Mouse (Mus musculus) hindbrain, embryonic 16.5 days (tissue): Measurements from ENCODE around the gene I830077J02Rik. TPM values are rescaled to one million over a fixed set of nuclear protein-coding genes. Genes with fewer than 3 reads are reported as not detected.
A peak's percentile ranks its signal among the peaks of the same experiment; 100 is the strongest.

Source experiments
- ATAC-seq: fragments of 200-750 bp; cut with Nextera tagmentation; 2 replicates; pipeline ENCODE4 v1.8.0; 2017; ENCODE audit warnings: moderate TSS enrichment, moderate library complexity
- H3K27ac ChIP-seq: fragments of 300-500 bp; sonication (generic); 2 replicates; pipeline ENCODE4 v1.5.1; 2014; ENCODE audit warnings: low read depth, mild to moderate bottlenecking, control low read depth, low read length, moderate library complexity
- H3K27me3 ChIP-seq: fragments of 300-500 bp; sonication (generic); replicated peaks from 2 replicates; pipeline ENCODE4 v1.6.1; 2014; ENCODE audit warnings: low read length; ENCODE audit not compliant: control insufficient read depth, insufficient read depth
- H3K36me3 ChIP-seq: fragments of 300-500 bp; sonication (generic); 2 replicates; pipeline ENCODE4 v1.6.1; 2014; ENCODE audit warnings: mild to moderate bottlenecking, low read length, moderate library complexity, mixed read lengths; ENCODE audit not compliant: control insufficient read depth, insufficient read depth
- H3K4me1 ChIP-seq: fragments of 300-500 bp; sonication (generic); 2 replicates; pipeline ENCODE4 v1.6.1; 2014; ENCODE audit warnings: low read depth, low read length; ENCODE audit not compliant: control insufficient read depth, insufficient read depth
- H3K4me2 ChIP-seq: fragments of 300-500 bp; sonication (generic); 2 replicates; pipeline ENCODE4 v1.6.1; 2014; ENCODE audit warnings: mild to moderate bottlenecking, low read length, control low read depth, moderate library complexity
- H3K4me3 ChIP-seq: fragments of 300-500 bp; sonication (generic); 2 replicates; pipeline ENCODE4 v1.5.1; 2014; ENCODE audit warnings: mild to moderate bottlenecking, low read length, control low read depth, moderate library complexity
- H3K9ac ChIP-seq: fragments of 300-500 bp; sonication (generic); 2 replicates; pipeline ENCODE4 v1.6.1; 2014; ENCODE audit warnings: low read depth, mild to moderate bottlenecking, control low read depth, low read length, moderate library complexity
- H3K9me3 ChIP-seq: fragments of 300-500 bp; sonication (generic); 2 replicates; pipeline ENCODE4 v1.6.1; 2014; ENCODE audit warnings: mild to moderate bottlenecking, low read length, moderate library complexity; ENCODE audit not compliant: control insufficient read depth
- WGBS: fragments of 180-500 bp; shearing (Covaris S2); extraction: QIAGEN DNeasy Blood & Tissue Kit; methylation state at CpG from one replicate; pipeline ENCODE4 v1.1.7; 2014; 5-methylcytosine and 5-hydroxymethylcytosine counted together
- polyA plus RNA-seq: library from polyadenylated mRNA; unstranded; fragments of >200 nt; fragmentation: Nextera tagmentation; extraction: Ambion mirVana; gene quantifications from 2 replicates; pipeline ENCODE4 v1.2.1, GENCODE M21; 2015

I830077J02Rik gene
- polyA plus RNA-seq: 0.19 and 0.40 TPM in 2 replicates

DNA sequence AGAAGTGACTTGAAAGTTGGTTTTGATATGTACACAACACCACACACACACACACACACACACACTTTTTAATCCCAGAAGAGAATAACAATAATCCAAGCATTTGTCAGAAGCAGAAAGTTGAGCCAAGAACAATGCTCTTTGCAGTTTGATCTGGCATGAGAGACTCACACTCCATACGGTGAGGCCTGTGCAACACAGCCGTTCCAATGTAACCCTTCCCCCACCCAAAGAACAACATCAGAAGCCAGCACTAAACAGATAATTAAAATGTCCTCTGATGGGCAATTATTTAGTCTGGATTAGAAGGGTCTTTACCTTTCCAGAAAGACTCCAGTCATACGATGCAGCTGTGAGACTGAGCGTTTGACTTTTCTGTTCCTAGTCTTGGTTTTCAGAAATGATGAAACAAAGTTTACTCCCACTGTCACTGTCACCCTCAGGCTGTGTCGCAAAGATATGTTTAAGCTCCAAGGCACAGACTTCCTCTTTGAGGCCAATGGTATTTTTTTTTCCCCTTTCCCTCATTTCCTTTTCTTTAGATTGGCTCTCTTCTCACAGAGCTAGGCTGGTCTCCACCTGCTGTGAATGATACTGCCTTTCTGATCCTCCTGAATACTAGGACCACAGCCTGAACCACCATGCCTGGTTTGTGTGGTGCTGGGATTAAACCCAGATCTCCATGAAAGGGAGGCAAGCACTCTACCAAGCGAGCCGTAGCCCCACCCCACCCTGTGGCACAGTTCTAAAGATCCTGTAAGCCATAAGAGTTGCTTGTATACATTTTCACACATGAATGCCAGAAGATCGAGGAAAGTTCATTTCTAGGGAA is at the start of gene I830077J02Rik:
TSS of gene I830077J02Rik (minus strand) at position 425 of the 832 bp plus-strand sequence.
- 88% methylated on average over 8 of the region's 8 CpGs for WGBS
- no peak for ATAC-seq
- Histone ChIP-seq H3K9me3 (no peaks in the 10 kb centered on the region), H3K9ac (no peak within 1 kb of the TSS), H3K36me3 (no peaks in the 10 kb centered on the region), H3K27me3 (no peaks in the 10 kb centered on the region), H3K4me2 (no peak within 1 kb of the TSS), H3K27ac (no peak within 1 kb of the TSS), H3K4me1 (no peaks in the 10 kb centered on the region), H3K4me3 (no peak within 1 kb of the TSS)

DNA sequence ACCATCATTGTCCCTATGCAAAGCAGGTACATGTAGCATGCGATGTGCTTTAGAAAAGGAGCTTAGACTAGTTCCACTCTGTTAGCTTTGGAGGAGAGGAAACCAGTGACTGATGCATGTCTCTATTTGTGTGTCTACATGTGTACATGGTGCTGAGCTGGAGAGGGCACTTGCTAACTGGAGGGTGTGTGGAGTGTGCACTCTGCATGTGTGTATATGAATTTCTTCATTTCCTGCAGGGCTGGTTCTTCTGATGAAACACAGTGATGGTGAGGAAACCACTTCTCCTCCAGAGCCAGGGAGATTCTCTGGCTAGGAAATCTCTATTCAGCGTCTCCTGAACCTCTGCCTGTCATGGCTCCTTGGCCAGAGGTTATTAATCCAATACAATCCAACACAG is 41.7 kb upstream of the I830077J02Rik start:
- no peak overlapping the region for H3K4me3 ChIP-seq
- 0 out of 2 replicates have a peak, but pooled peaks cover 5% of the 10 kb centered on the region for H3K36me3 ChIP-seq
- H3K27ac ChIP-seq: no peak overlapping the region
- no peaks in the 10 kb centered on the region for H3K4me1 ChIP-seq
- H3K9ac ChIP-seq: no peak overlapping the region
- H3K9me3 ChIP-seq: no peaks in the 10 kb centered on the region
- ATAC-seq: no peak
- no peak overlapping the region for H3K4me2 ChIP-seq
- WGBS: 88% methylated on average over 2 of the region's 2 CpGs
- no peaks in the 10 kb centered on the region for H3K27me3 ChIP-seq

DNA sequence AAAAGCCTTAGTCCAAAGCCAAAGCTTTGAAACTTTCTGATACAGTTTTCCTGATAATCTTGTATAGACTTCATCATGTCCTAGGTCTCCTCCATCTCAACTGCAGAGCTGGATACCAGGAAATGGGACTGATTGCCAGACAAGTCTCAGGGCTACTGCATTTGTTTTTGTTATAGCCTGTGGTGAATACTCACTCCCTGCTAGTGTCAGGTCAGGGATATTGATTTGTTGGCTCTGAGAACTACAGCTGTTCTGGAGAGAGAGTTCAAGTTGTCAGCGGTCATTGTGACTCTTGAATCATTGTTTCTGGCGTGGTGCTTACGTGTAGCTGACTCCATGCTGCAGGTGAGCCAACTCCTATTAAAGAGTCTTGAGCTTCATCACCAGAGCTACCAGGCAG is 40.9 kb upstream of the I830077J02Rik start, which contains the start of gene Ovgp1:
TSS of gene Ovgp1 (plus strand) at position 301 of the 400 bp plus-strand sequence.
- Histone ChIP-seq H3K27me3 (no peaks in the 10 kb centered on the region), H3K4me2 (no peak within 1 kb of the TSS), H3K27ac (no peak within 1 kb of the TSS), H3K4me1 (no peaks in the 10 kb centered on the region), H3K4me3 (no peak within 1 kb of the TSS), H3K36me3 (peaks cover 12% of the 10 kb centered on the region; the same call in 1 of the 2 replicates), H3K9ac (no peak within 1 kb of the TSS), H3K9me3 (no peaks in the 10 kb centered on the region)
- no peak for ATAC-seq
- WGBS: 84% methylated on average over 3 of the region's 3 CpGs

- no peak overlapping the region for H3K9ac ChIP-seq
- no peaks in the 10 kb centered on the region for H3K27me3 ChIP-seq
- H3K4me1 ChIP-seq: no peaks in the 10 kb centered on the region
- H3K36me3 ChIP-seq: peaks cover 25% of the 10 kb centered on the region
- H3K9me3 ChIP-seq: no peaks in the 10 kb centered on the region
- peak; percentile 46 for ATAC-seq
- H3K4me2 ChIP-seq: no peak overlapping the region
- H3K27ac ChIP-seq: no peak overlapping the region
- H3K4me3 ChIP-seq: no peak overlapping the region
- 81% methylated on average over 5 of the region's 5 CpGs for WGBS
Observed at GRCm38 (mm10) chr3:105971831-105972446, 39.5 kb upstream of the I830077J02Rik start.

GRCm38 (mm10) chr3:105960700-105961099 is 28.2 kb upstream of the I830077J02Rik start:
- 94% methylated on average over 2 of the region's 2 CpGs for WGBS
- peaks cover 35% of the 10 kb centered on the region for H3K36me3 ChIP-seq
- H3K27ac ChIP-seq: no peak overlapping the region
- H3K4me2 ChIP-seq: peak overlapping the region; percentile 93
- no peaks in the 10 kb centered on the region for H3K9me3 ChIP-seq
- no peak for ATAC-seq
- H3K4me1 ChIP-seq: peaks cover 26% of the 10 kb centered on the region
- H3K9ac ChIP-seq: no peak overlapping the region
- H3K4me3 ChIP-seq: no peak overlapping the region
- H3K27me3 ChIP-seq: no peaks in the 10 kb centered on the region

DNA sequence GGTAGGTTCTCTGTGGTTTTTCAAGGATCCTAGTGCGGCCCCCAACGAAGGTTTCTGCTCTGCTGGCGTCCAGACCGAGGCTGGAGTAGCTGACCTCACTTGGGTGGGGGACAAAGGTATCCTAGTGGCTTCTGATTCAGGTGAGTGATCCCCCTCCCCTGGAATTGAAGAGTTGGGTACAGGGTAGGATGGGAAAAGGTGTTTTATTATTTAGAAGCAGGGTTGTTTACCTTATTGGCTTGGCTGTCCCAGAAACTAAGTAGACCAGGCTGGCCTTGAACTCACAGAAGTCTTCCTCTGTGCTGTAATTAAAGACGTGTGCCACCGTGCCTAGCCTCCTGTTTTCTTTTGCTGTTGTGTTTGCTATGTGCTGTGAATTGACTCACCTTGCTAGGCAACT is 27.5 kb upstream of the I830077J02Rik start, which contains the start of gene Atp5f1:
TSS of gene Atp5f1 (minus strand) at position 101 of the 400 bp plus-strand sequence.
- no peaks in the 10 kb centered on the region for H3K27me3 ChIP-seq
- H3K9ac ChIP-seq: peak within 1 kb of the TSS; percentile 94
- peak within 1 kb of the TSS; percentile 86 for H3K27ac ChIP-seq
- H3K36me3 ChIP-seq: peaks cover 31% of the 10 kb centered on the region
- no peaks in the 10 kb centered on the region for H3K9me3 ChIP-seq
- ATAC-seq: no peak; the same call in 1 of the 2 replicates
- peak within 1 kb of the TSS; percentile 93 for H3K4me2 ChIP-seq
- H3K4me3 ChIP-seq: peak within 1 kb of the TSS; percentile 94
- 7% methylated on average over 6 of the region's 6 CpGs for WGBS
- H3K4me1 ChIP-seq: peaks cover 26% of the 10 kb centered on the region

- WGBS: under 1% methylated on average over 26 of the region's 26 CpGs
- ATAC-seq: peak; percentile 82
Observed at GRCm38 (mm10) chr3:105959585-105959984, 27.1 kb upstream of the I830077J02Rik start.

DNA sequence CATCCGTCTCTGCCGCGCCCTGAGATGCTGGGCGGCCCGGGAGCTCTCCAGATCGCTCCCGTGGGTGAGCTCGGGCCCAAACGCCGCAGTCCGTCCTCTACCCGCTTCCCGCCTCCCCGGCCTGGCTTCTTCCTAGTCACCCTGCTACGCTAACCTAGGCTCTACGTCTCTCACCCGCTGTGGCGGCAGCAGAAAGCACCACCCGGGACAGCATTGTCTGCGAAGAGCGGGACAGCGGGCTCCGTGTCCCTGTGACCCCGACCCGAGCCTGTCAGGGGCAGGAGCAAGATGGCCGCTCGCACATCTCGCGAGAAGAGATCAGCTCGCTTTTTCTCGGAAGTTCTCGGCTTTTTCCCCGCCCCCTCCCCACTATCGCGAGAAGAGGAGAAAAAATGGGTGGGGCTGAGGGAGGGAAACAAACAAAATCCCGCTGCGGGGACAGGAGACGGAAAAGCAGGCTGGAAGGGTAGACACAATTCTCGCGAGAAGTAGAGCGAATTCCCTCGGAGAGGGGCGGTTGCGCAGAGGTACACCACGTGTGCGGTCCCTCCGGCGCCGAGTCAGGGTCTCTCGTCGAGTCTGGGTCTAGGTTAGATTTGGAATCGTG is 26.6 kb upstream of the I830077J02Rik start, which contains the start of gene Wdr77:
TSS of gene Wdr77 (plus strand) at position 396 of the 607 bp plus-strand sequence.
- Histone ChIP-seq H3K4me3 (peak within 1 kb of the TSS; percentile 94), H3K4me2 (peak within 1 kb of the TSS; percentile 93), H3K4me1 (peaks cover 26% of the 10 kb centered on the region), H3K27ac (peak within 1 kb of the TSS; percentile 86), H3K36me3 (peaks cover 26% of the 10 kb centered on the region), H3K27me3 (no peaks in the 10 kb centered on the region), H3K9me3 (no peaks in the 10 kb centered on the region), H3K9ac (peak within 1 kb of the TSS; percentile 94)
- WGBS: under 1% methylated on average over 52 of the region's 52 CpGs
- ATAC-seq: peak; percentile 97

More at GRCm38 (mm10) chr3:105959585-105959984, 27.1 kb upstream of the I830077J02Rik start:
- H3K9me3 ChIP-seq: no peaks in the 10 kb centered on the region
- peaks cover 30% of the 10 kb centered on the region for H3K36me3 ChIP-seq
- H3K4me2 ChIP-seq: peak overlapping the region; percentile 93
- H3K9ac ChIP-seq: peak overlapping the region; percentile 94
- H3K4me1 ChIP-seq: peaks cover 26% of the 10 kb centered on the region
- no peaks in the 10 kb centered on the region for H3K27me3 ChIP-seq
- H3K4me3 ChIP-seq: peak overlapping the region; percentile 94
- peak overlapping the region; percentile 86 for H3K27ac ChIP-seq
